Mouse (Mus musculus): ENCODE results near the gene Cubn. TPM values are rescaled to one million over a fixed set of nuclear protein-coding genes. Genes with fewer than 3 reads are reported as not detected.

Cubn gene
- total and polyA plus RNA-seq, 3 experiments, result 0.03 to 0.09 (median 0.04) TPM

- H3K9me3 ChIP-seq (replicated peaks; ENCODE audit: low read length), result no peaks in the 10 kb centered on the region
- no peak overlapping the region for H3K4me2 ChIP-seq (ENCODE audit: insufficient read depth, low read depth, poor library complexity, severe bottlenecking)
- no peaks in the 10 kb centered on the region for H3K79me2 ChIP-seq (replicated peaks; ENCODE audit: control insufficient read depth, extremely low read depth, insufficient read depth, poor library complexity, severe bottlenecking)
- no peaks in the 10 kb centered on the region for H3K27me3 ChIP-seq (replicated peaks)
- H3K27ac ChIP-seq (ENCODE audit: insufficient read depth, low read depth), result no peak overlapping the region
- H3K4me1 ChIP-seq (ENCODE audit: control insufficient read depth in 1 of 2, insufficient read depth in 2 of 2), result 0 out of 4 replicates have a peak, but pooled peaks cover 0 to 3% of the 10 kb centered on the region in 2 experiments
- H3K9ac ChIP-seq (ENCODE audit: insufficient read depth, low read depth), result no peak overlapping the region
- no peaks in the 10 kb centered on the region for H3K36me3 ChIP-seq (replicated peaks in 1 of 2; ENCODE audit: control insufficient read depth in 1 of 2, insufficient read depth in 1 of 2, low read length in 1 of 2)
- no peak for TF ChIP-seq ZC3H11A (IDR thresholded peaks at IDR 0.05; ENCODE audit: low read depth, low read length)
- TF ChIP-seq BHLHE40 (IDR thresholded peaks at IDR 0.05; ENCODE audit: low read depth, low read length), result no peak
- TF ChIP-seq CTCF (conservative IDR thresholded peaks at IDR 0.05 in 1 of 2, IDR thresholded peaks at IDR 0.05 in 1 of 2; ENCODE audit: low read depth in 2 of 2, low read length in 2 of 2), result no peak
- dilution Hi-C loops (cut with MboI; ENCODE audit: extremely low pct_ligation_motif_present, extremely low pct_unique_long_range_greater_than_20kb, low sequenced_read_pairs) (no loop called here), in situ Hi-C loops (cut with MboI; ENCODE audit: low pct_ligation_motif_present, low pct_unique_long_range_greater_than_20kb, low sequenced_read_pairs) (no loop called here)
- DNase-seq (ENCODE audit: extremely low read depth), result no peak
- no peak overlapping the region for H3K4me3 ChIP-seq (replicated peaks in 1 of 3; ENCODE audit: low read depth in 2 of 3, low read length in 2 of 3, poor library complexity in 1 of 3)
These were observed 139.4 kb downstream of the Cubn start for GRCm38 (mm10) chr2:13352112-13352728.

GRCm38 (mm10) chr2:13342325-13342926, 149.2 kb downstream of the Cubn start:
- Histone ChIP-seq H3K36me3 (replicated peaks in 1 of 2; ENCODE audit: control insufficient read depth in 1 of 2, insufficient read depth in 1 of 2, low read length in 1 of 2) (no peaks in the 10 kb centered on the region), H3K27ac (ENCODE audit: insufficient read depth, low read depth) (no peak overlapping the region), H3K9me3 (replicated peaks; ENCODE audit: low read length) (no peaks in the 10 kb centered on the region), H3K9ac (ENCODE audit: insufficient read depth, low read depth) (no peak overlapping the region), H3K27me3 (replicated peaks) (no peaks in the 10 kb centered on the region), H3K4me2 (ENCODE audit: insufficient read depth, low read depth, poor library complexity, severe bottlenecking) (no peak overlapping the region), H3K4me1 (ENCODE audit: control insufficient read depth in 1 of 2, insufficient read depth in 2 of 2) (no peaks in the 10 kb centered on the region), H3K4me3 (replicated peaks in 1 of 3; ENCODE audit: low read depth in 2 of 3, low read length in 2 of 3, poor library complexity in 1 of 3) (no peak overlapping the region), H3K79me2 (replicated peaks; ENCODE audit: control insufficient read depth, extremely low read depth, insufficient read depth, poor library complexity, severe bottlenecking) (no peaks in the 10 kb centered on the region)
- DNase-seq (ENCODE audit: extremely low read depth), result no peak
- TF ChIP-seq KAT2A (IDR thresholded peaks at IDR 0.05; ENCODE audit: insufficient replicate concordance, low read length) (no peak), TCF12 (IDR thresholded peaks at IDR 0.05; ENCODE audit: low read depth, low read length) (no peak), ZMIZ1 (IDR thresholded peaks at IDR 0.05; ENCODE audit: low read depth, low read length) (no peak), IRF4 (IDR thresholded peaks at IDR 0.05; ENCODE audit: low read depth, low read length) (no peak), PAX5 (IDR thresholded peaks at IDR 0.05; ENCODE audit: low read length) (no peak), GABPA (IDR thresholded peaks at IDR 0.05; ENCODE audit: insufficient replicate concordance, low read depth, low read length) (no peak), ZKSCAN1 (IDR thresholded peaks at IDR 0.05; ENCODE audit: borderline replicate concordance, low read depth, low read length) (no peak), BHLHE40 (IDR thresholded peaks at IDR 0.05; ENCODE audit: low read depth, low read length) (no peak), MAZ (IDR thresholded peaks at IDR 0.05; ENCODE audit: low read depth, low read length) (no peak), JUN (IDR thresholded peaks at IDR 0.05; ENCODE audit: insufficient read depth, low read depth, low read length) (no peak)
- dilution Hi-C loops (cut with MboI; ENCODE audit: extremely low pct_ligation_motif_present, extremely low pct_unique_long_range_greater_than_20kb, low sequenced_read_pairs), result no loop called here
- in situ Hi-C loops (cut with MboI; ENCODE audit: low pct_ligation_motif_present, low pct_unique_long_range_greater_than_20kb, low sequenced_read_pairs), result no loop called here
